Mouse (Mus musculus) midbrain, embryonic 13.5 days (tissue): ENCODE data around the gene Aprt. TPM values are rescaled to one million over a fixed set of nuclear protein-coding genes. Genes with fewer than 3 reads are reported as not detected.

Experiments
- ATAC-seq: fragments of 200-750 bp; cut with Nextera tagmentation; 2 replicates; pipeline ENCODE4 v1.8.0; 2017; ENCODE audit warnings: mild to moderate bottlenecking, moderate TSS enrichment, moderate library complexity
- H3K27ac ChIP-seq: fragments of 300-500 bp; sonication (generic); 2 replicates; pipeline ENCODE4 v1.5.1; 2015; ENCODE audit warnings: inconsistent platforms, mild to moderate bottlenecking, moderate library complexity
- H3K27me3 ChIP-seq: fragments of 300-500 bp; sonication (generic); 2 replicates; pipeline ENCODE4 v1.6.1; 2015; ENCODE audit warnings: mild to moderate bottlenecking, inconsistent platforms
- H3K36me3 ChIP-seq: fragments of 300-500 bp; sonication (generic); 2 replicates; pipeline ENCODE4 v1.6.1; 2015; ENCODE audit warnings: mild to moderate bottlenecking, inconsistent platforms
- H3K4me1 ChIP-seq: fragments of 300-500 bp; sonication (generic); replicated peaks from 2 replicates; pipeline ENCODE4 v1.6.1; 2015; ENCODE audit warnings: inconsistent platforms
- H3K4me2 ChIP-seq: fragments of 300-500 bp; sonication (generic); replicated peaks from 2 replicates; pipeline ENCODE4 v1.6.1; 2015; ENCODE audit warnings: moderate library complexity, mild to moderate bottlenecking, inconsistent platforms
- H3K4me3 ChIP-seq: fragments of 300-500 bp; sonication (generic); replicated peaks from 2 replicates; pipeline ENCODE4 v1.5.1; 2015; ENCODE audit warnings: mild to moderate bottlenecking, inconsistent platforms
- H3K9ac ChIP-seq: fragments of 300-500 bp; sonication (generic); replicated peaks from 2 replicates; pipeline ENCODE4 v1.6.1; 2015; ENCODE audit warnings: mild to moderate bottlenecking, inconsistent platforms
- H3K9me3 ChIP-seq: fragments of 300-500 bp; sonication (generic); 2 replicates; pipeline ENCODE4 v1.6.1; 2016; ENCODE audit warnings: mild to moderate bottlenecking, inconsistent platforms
- WGBS: fragments of 180-500 bp; shearing (Covaris S2); methylation state at CpG from one replicate; pipeline ENCODE4 v1.1.7; 2015; 5-methylcytosine and 5-hydroxymethylcytosine counted together
- polyA plus RNA-seq: library from polyadenylated mRNA; unstranded; fragments of >200 nt; fragmentation: Nextera tagmentation; extraction: Ambion mirVana; gene quantifications from 2 replicates; pipeline ENCODE4 v1.2.1, GENCODE M21; 2015

Gene Aprt
- polyA plus RNA-seq, 1 experiment from 2014 or later = 152 TPM

- Histone ChIP-seq H3K9me3 (no peaks in the 10 kb centered on the region), H3K4me2 (no peak overlapping the region), H3K4me3 (no peak overlapping the region), H3K4me1 (peaks cover 52% of the 10 kb centered on the region), H3K27ac (no peak overlapping the region), H3K9ac (no peak overlapping the region), H3K27me3 (no peaks in the 10 kb centered on the region), H3K36me3 (peaks cover 38% of the 10 kb centered on the region)
- 93% methylated on average over 11 of the region's 11 CpGs for WGBS
- no peak for ATAC-seq
Observed at GRCm38 (mm10) chr8:122571153-122571552, 5.6 kb downstream of the Aprt start.

- Histone ChIP-seq H3K4me1 (peaks cover 41% of the 10 kb centered on the region), H3K9ac (no peak overlapping the region), H3K36me3 (peaks cover 38% of the 10 kb centered on the region), H3K27me3 (no peaks in the 10 kb centered on the region), H3K9me3 (no peaks in the 10 kb centered on the region), H3K27ac (no peak overlapping the region), H3K4me2 (no peak overlapping the region), H3K4me3 (no peak overlapping the region)
- 95% methylated on average over 16 of the region's 16 CpGs for WGBS
- no peak for ATAC-seq
Observed at GRCm38 (mm10) chr8:122569996-122570395, 6.7 kb downstream of the Aprt start.

GRCm38 (mm10) chr8:122569329-122569728 is 7.4 kb downstream of the Aprt start:
- peak overlapping the region; percentile 77 for H3K9ac ChIP-seq
- H3K27me3 ChIP-seq = no peaks in the 10 kb centered on the region
- H3K4me2 ChIP-seq = peak overlapping the region; percentile 95
- no peak for ATAC-seq
- peak overlapping the region; percentile 74 for H3K4me3 ChIP-seq
- H3K4me1 ChIP-seq = peaks cover 35% of the 10 kb centered on the region
- H3K27ac ChIP-seq = no peak overlapping the region
- WGBS = 64% methylated on average over 9 of the region's 9 CpGs
- H3K36me3 ChIP-seq = peaks cover 32% of the 10 kb centered on the region
- no peaks in the 10 kb centered on the region for H3K9me3 ChIP-seq

DNA sequence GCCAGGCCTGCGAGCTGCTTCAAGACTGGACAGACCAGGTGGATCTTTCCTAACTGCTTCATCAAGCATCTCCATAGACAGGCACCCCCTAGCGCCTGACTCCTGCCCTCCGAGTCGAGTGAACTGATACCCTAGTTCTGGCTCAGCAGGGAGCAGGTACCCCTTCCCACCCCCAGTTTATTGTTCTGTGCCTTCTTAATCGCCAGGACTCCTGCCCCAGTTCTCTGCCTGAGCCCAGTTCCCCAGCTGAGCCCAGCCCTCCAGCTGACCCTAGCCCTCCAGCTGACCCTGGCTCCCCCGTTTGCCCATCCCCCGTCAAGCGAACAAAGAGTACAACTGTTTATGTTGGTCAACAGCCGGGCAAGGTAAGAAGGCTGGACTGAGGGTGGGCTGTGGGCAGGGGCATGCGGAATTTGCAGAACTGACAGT is 7.8 kb downstream of the Aprt start:
- H3K27ac ChIP-seq = no peak overlapping the region
- H3K9me3 ChIP-seq = no peaks in the 10 kb centered on the region
- peak overlapping the region; percentile 74 for H3K4me3 ChIP-seq
- no peaks in the 10 kb centered on the region for H3K27me3 ChIP-seq
- peaks cover 34% of the 10 kb centered on the region for H3K4me1 ChIP-seq
- H3K36me3 ChIP-seq = peaks cover 31% of the 10 kb centered on the region
- peak overlapping the region; percentile 77 for H3K9ac ChIP-seq
- no peak for ATAC-seq
- H3K4me2 ChIP-seq = peak overlapping the region; percentile 95
- WGBS = 10% methylated on average over 10 of the region's 10 CpGs

GRCm38 (mm10) chr8:122568109-122568504 is 8.6 kb downstream of the Aprt start:
- Histone ChIP-seq H3K27ac (peak overlapping the region; percentile 89), H3K4me3 (peak overlapping the region; percentile 74), H3K4me2 (peak overlapping the region; percentile 95), H3K4me1 (peaks cover 29% of the 10 kb centered on the region), H3K36me3 (peaks cover 31% of the 10 kb centered on the region), H3K9me3 (no peaks in the 10 kb centered on the region), H3K27me3 (no peaks in the 10 kb centered on the region), H3K9ac (peak overlapping the region; percentile 77)
- WGBS = under 1% methylated on average over 34 of the region's 34 CpGs
- peak; percentile 78 for ATAC-seq

DNA sequence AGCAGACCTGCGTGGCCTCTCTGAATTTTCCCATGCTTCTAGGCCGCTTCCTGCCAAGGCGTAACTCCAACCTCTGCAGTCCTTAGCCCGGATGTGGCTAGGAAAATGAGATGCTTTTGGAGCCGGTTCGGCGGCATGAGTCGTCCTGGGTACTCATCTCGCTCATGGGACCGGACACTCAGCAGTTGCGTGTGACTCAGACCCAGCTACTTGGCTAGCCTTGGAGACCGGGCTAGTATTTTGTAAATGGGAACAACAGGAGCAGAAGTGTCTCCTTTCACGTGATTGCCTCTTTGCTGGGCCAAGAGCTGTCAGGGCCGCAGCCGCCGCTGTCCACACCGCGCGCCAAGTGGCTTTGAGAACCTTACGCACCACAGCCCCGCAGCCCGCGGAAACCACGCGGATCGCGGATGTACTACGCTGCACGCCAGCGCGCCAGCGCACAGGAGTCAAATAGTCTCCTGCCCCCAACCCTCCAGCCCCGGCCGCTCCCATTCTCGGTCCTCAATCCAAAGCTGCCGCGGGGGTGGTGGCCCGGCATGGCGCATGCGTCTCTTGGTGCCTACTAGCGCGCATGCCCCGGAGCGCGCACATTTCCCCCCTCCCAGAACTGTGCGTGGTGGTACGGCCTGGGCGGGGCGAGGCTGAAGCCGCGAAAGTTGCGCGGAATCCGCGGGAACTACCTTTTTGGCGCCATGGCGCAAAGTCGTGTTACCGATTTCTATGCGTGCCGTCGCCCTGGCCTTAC is 9.2 kb downstream of the Aprt start, which contains the start of gene Cdt1:
Gene Cdt1, plus strand, starts transcription at position 655 of the 748 bp plus-strand sequence.
- WGBS = under 1% methylated on average over 62 of the region's 62 CpGs
- peak within 1 kb of the TSS; percentile 89 for H3K27ac ChIP-seq
- H3K36me3 ChIP-seq = peaks cover 29% of the 10 kb centered on the region

DNA sequence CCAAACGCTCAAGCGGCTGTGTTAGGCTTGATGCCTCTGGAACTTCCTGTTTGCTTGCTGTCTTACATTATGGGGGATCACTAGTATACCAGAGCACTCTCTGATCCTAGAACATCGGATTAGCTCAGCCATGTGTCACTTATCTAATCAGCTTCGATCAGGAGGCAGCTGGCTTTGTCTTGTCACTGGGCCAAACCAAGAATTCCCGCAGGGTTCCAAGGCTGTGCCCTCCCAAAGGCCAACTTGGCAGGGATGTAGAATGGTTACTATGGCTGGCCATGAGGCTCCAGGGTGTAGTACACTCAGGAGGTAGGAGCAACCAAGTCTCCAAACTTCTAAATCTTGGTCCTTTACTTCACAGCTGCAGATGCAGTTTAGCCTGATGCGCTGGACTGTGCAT is 9.9 kb downstream of the Aprt start:
- peak; percentile 1; the same call in 1 of the 2 replicates for ATAC-seq
- peak overlapping the region; percentile 89 for H3K27ac ChIP-seq
- H3K4me2 ChIP-seq = peak overlapping the region; percentile 95
- peaks cover 21% of the 10 kb centered on the region for H3K36me3 ChIP-seq
- peak overlapping the region; percentile 87 for H3K9ac ChIP-seq
- H3K4me1 ChIP-seq = peaks cover 27% of the 10 kb centered on the region
- WGBS = 30% methylated on average over 6 of the region's 6 CpGs
- H3K9me3 ChIP-seq = no peaks in the 10 kb centered on the region
- H3K27me3 ChIP-seq = no peaks in the 10 kb centered on the region
- peak overlapping the region; percentile 74 for H3K4me3 ChIP-seq

More for the DNA sequence above, 9.2 kb downstream of the Aprt start, which contains the start of gene Cdt1:
- peaks cover 27% of the 10 kb centered on the region for H3K4me1 ChIP-seq
- H3K9me3 ChIP-seq = no peaks in the 10 kb centered on the region
- peak within 1 kb of the TSS; percentile 87 for H3K9ac ChIP-seq
- ATAC-seq = peak; percentile 96
- H3K4me2 ChIP-seq = peak within 1 kb of the TSS; percentile 95
- no peaks in the 10 kb centered on the region for H3K27me3 ChIP-seq
- H3K4me3 ChIP-seq = peak within 1 kb of the TSS; percentile 74

- Histone ChIP-seq H3K4me1 (peaks cover 27% of the 10 kb centered on the region), H3K27me3 (no peaks in the 10 kb centered on the region), H3K36me3 (no peaks in the 10 kb centered on the region), H3K27ac (no peak overlapping the region), H3K9ac (no peak overlapping the region), H3K9me3 (no peaks in the 10 kb centered on the region), H3K4me3 (no peak overlapping the region), H3K4me2 (no peak overlapping the region)
- 90% methylated on average over 25 of the region's 25 CpGs for WGBS
- ATAC-seq = no peak
Observed at GRCm38 (mm10) chr8:122564363-122565352, 12.1 kb downstream of the Aprt start.

DNA sequence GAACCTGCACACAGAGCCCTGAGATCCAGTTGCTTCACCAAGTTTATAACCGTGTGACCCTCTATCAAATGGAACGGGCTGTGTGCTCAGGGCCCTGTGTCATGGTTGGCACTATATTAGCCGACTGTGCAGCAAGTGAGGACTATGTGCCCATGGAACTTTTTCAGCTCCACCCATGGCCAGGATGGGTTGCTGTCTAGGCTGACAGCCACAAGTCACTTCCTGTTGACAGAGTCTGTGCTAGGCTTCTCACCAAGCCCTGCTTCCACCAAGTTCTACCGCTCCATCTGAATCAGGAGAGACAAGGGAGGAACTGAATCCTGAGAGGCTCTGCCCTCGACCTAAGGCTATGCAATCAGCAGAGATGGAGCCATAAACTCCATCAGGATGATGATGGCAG is 15.5 kb downstream of the Aprt start:
- 79% methylated on average over 5 of the region's 5 CpGs for WGBS
- H3K4me1 ChIP-seq = peaks cover 1% of the 10 kb centered on the region
- H3K9me3 ChIP-seq = no peaks in the 10 kb centered on the region

GRCm38 (mm10) chr8:122558671-122559349 is 17.9 kb downstream of the Aprt start:
- no peak overlapping the region for H3K9ac ChIP-seq
- H3K4me3 ChIP-seq = no peak overlapping the region
- H3K4me1 ChIP-seq = no peaks in the 10 kb centered on the region; the same call in 1 of the 2 replicates
- 28% methylated on average over 9 of the region's 12 CpGs for WGBS
- H3K4me2 ChIP-seq = no peak overlapping the region
- H3K9me3 ChIP-seq = no peaks in the 10 kb centered on the region
- H3K36me3 ChIP-seq = no peaks in the 10 kb centered on the region
- no peaks in the 10 kb centered on the region for H3K27me3 ChIP-seq
- H3K27ac ChIP-seq = no peak overlapping the region
- no peak for ATAC-seq

More for the DNA sequence above, 15.5 kb downstream of the Aprt start:
- Histone ChIP-seq H3K9ac (no peak overlapping the region), H3K4me3 (no peak overlapping the region), H3K4me2 (no peak overlapping the region), H3K36me3 (no peaks in the 10 kb centered on the region), H3K27me3 (no peaks in the 10 kb centered on the region), H3K27ac (no peak overlapping the region)
- no peak for ATAC-seq

- Histone ChIP-seq H3K27me3 (no peaks in the 10 kb centered on the region), H3K4me3 (no peak overlapping the region), H3K4me1 (no peaks in the 10 kb centered on the region; the same call in 1 of the 2 replicates), H3K36me3 (no peaks in the 10 kb centered on the region), H3K4me2 (no peak overlapping the region), H3K27ac (no peak overlapping the region), H3K9ac (no peak overlapping the region), H3K9me3 (no peaks in the 10 kb centered on the region)
- no peak for ATAC-seq
- WGBS = 60% methylated on average over 10 of the region's 10 CpGs
Observed at GRCm38 (mm10) chr8:122557248-122558038, 19.3 kb downstream of the Aprt start.
